Mouse (Mus musculus) liver, adult 2 months (tissue): Measurements from ENCODE around the gene Apmap. TPM values are rescaled to one million over a fixed set of nuclear protein-coding genes. Genes with fewer than 3 reads are reported as not detected.

Experiments
- DNase-seq: peaks from one replicate; pipeline ENCODE4 v3.0.0-alpha.2; 2011; ENCODE audit warnings: low read depth, low spot score; ENCODE audit errors: extremely low read depth
- H3K27ac ChIP-seq: fragments of 200-500 bp; replicated peaks from 2 replicates; pipeline ENCODE4 v1.5.1; 2012; ENCODE audit warnings: low read depth, mild to moderate bottlenecking, control low read depth, inconsistent platforms, low read length; ENCODE audit not compliant: insufficient read depth
- H3K27me3 ChIP-seq: fragments of 200-500 bp; 2 replicates; pipeline ENCODE4 v1.6.1; 2012; ENCODE audit warnings: mild to moderate bottlenecking, moderate library complexity, low read length, inconsistent platforms; ENCODE audit not compliant: control insufficient read depth, insufficient read depth
- H3K36me3 ChIP-seq: fragments of 200-500 bp; 2 replicates; pipeline ENCODE4 v1.6.1; 2012; ENCODE audit warnings: low read length, inconsistent platforms; ENCODE audit not compliant: control insufficient read depth, insufficient read depth
- H3K4me1 ChIP-seq: fragments of 200-500 bp; 2 replicates; pipeline ENCODE4 v1.6.1; 2011; ENCODE audit warnings: low read length; ENCODE audit not compliant: control insufficient read depth, insufficient read depth
- H3K4me3 ChIP-seq: fragments of 200-500 bp; 2 replicates; pipeline ENCODE4 v1.5.1; 2011; ENCODE audit warnings: low read depth, mild to moderate bottlenecking, control low read depth, low read length, moderate library complexity; ENCODE audit not compliant: insufficient read depth
- H3K79me2 ChIP-seq: fragments of 200-500 bp; 2 replicates; pipeline ENCODE4 v1.6.1; 2012; ENCODE audit warnings: inconsistent platforms, mild to moderate bottlenecking, low read length, moderate library complexity; ENCODE audit not compliant: control insufficient read depth, insufficient read depth
- H3K9ac ChIP-seq: fragments of 200-500 bp; 2 replicates; pipeline ENCODE4 v1.6.1; 2012; ENCODE audit warnings: low read depth, mild to moderate bottlenecking, control low read depth, inconsistent platforms, low read length
- CTCF ChIP-seq: fragments of 200-500 bp; IDR thresholded peaks from 2 replicates; pipeline ENCODE4 v1.5.1; 2011; ENCODE audit warnings: low read depth, low read length, control low read depth
- POLR2A ChIP-seq: fragments of 200-500 bp; IDR thresholded peaks from 2 replicates; pipeline ENCODE4 v1.6.1; 2011; ENCODE audit warnings: low read length, control low read depth; ENCODE audit not compliant: insufficient read depth; ENCODE audit errors: extremely low read depth
- WGBS: fragments of 180-500 bp; shearing (Covaris S2); methylation state at CpG from one replicate; pipeline ENCODE4 v1.1.7; 2018; 5-methylcytosine and 5-hydroxymethylcytosine counted together
- polyA plus RNA-seq: library from polyadenylated mRNA; depleted of rRNA; stranded (reverse); fragments of >200 nt; gene quantifications from 2 replicates; pipeline ENCODE4 v1.2.3, GENCODE M21; 2012
- total RNA-seq: library from RNA; depleted of rRNA; stranded (reverse); fragments of >200 nt; gene quantifications from 2 replicates; pipeline ENCODE4 v1.2.3, GENCODE M21; 2014

Apmap gene
- total and polyA plus RNA-seq, 2 experiments, result 23.5 to 42.9 TPM

- WGBS, result 28% methylated on average over 9 of the region's 9 CpGs
- Histone ChIP-seq H3K27ac (no peak overlapping the region), H3K9ac (no peak overlapping the region), H3K79me2 (no peaks in the 10 kb centered on the region), H3K27me3 (no peaks in the 10 kb centered on the region), H3K4me1 (no peaks in the 10 kb centered on the region), H3K4me3 (no peak overlapping the region), H3K36me3 (no peaks in the 10 kb centered on the region)
- DNase-seq, result no peak
- TF ChIP-seq CTCF (no peak), POLR2A (no peak)
Observed at GRCm38 (mm10) chr2:150651366-150651765, 43.0 kb upstream of the Apmap start.

- H3K27me3 ChIP-seq, result no peaks in the 10 kb centered on the region
- WGBS, result 38% methylated on average over 7 of the region's 7 CpGs
- no peak overlapping the region for H3K27ac ChIP-seq
- H3K4me3 ChIP-seq, result no peak overlapping the region
- no peaks in the 10 kb centered on the region for H3K36me3 ChIP-seq
- TF ChIP-seq POLR2A (no peak), CTCF (no peak)
- H3K9ac ChIP-seq, result no peak overlapping the region
- H3K4me1 ChIP-seq, result no peaks in the 10 kb centered on the region
- no peaks in the 10 kb centered on the region for H3K79me2 ChIP-seq
- DNase-seq, result no peak
Observed at GRCm38 (mm10) chr2:150650511-150651074, 42.2 kb upstream of the Apmap start.

- Histone ChIP-seq H3K27me3 (no peaks in the 10 kb centered on the region), H3K27ac (no peak overlapping the region), H3K79me2 (no peaks in the 10 kb centered on the region), H3K9ac (no peak overlapping the region), H3K4me3 (no peak overlapping the region), H3K36me3 (no peaks in the 10 kb centered on the region), H3K4me1 (no peaks in the 10 kb centered on the region)
- WGBS, result 64% methylated on average over 13 of the region's 13 CpGs
- TF ChIP-seq CTCF, result no peak
- no peak for TF ChIP-seq POLR2A
- no peak for DNase-seq
Observed at GRCm38 (mm10) chr2:150648300-150648895, 40.0 kb upstream of the Apmap start.

GRCm38 (mm10) chr2:150647681-150648299, 39.4 kb upstream of the Apmap start:
- TF ChIP-seq POLR2A (no peak), CTCF (no peak)
- Histone ChIP-seq H3K4me3 (no peak overlapping the region), H3K27me3 (no peaks in the 10 kb centered on the region), H3K36me3 (no peaks in the 10 kb centered on the region), H3K9ac (no peak overlapping the region), H3K4me1 (no peaks in the 10 kb centered on the region), H3K27ac (no peak overlapping the region), H3K79me2 (no peaks in the 10 kb centered on the region)
- WGBS, result 80% methylated on average over 14 of the region's 14 CpGs
- DNase-seq, result no peak

GRCm38 (mm10) chr2:150646411-150647121, 38.2 kb upstream of the Apmap start:
- no peaks in the 10 kb centered on the region for H3K4me1 ChIP-seq
- TF ChIP-seq CTCF, result no peak
- no peak overlapping the region for H3K9ac ChIP-seq
- DNase-seq, result no peak
- H3K36me3 ChIP-seq, result no peaks in the 10 kb centered on the region
- no peaks in the 10 kb centered on the region for H3K27me3 ChIP-seq
- WGBS, result 78% methylated on average over 8 of the region's 8 CpGs
- no peaks in the 10 kb centered on the region for H3K79me2 ChIP-seq
- H3K27ac ChIP-seq, result no peak overlapping the region
- H3K4me3 ChIP-seq, result no peak overlapping the region

- Histone ChIP-seq H3K36me3 (no peaks in the 10 kb centered on the region), H3K79me2 (no peaks in the 10 kb centered on the region), H3K4me1 (no peaks in the 10 kb centered on the region), H3K27ac (no peak overlapping the region), H3K9ac (no peak overlapping the region), H3K27me3 (no peaks in the 10 kb centered on the region), H3K4me3 (no peak overlapping the region)
- no peak for DNase-seq
- TF ChIP-seq POLR2A (no peak), CTCF (no peak)
- WGBS, result 66% methylated on average over 4 of the region's 4 CpGs
Observed at GRCm38 (mm10) chr2:150645225-150645624, 36.9 kb upstream of the Apmap start.
